Mouse (Mus musculus): ENCODE results near the gene Slc9b1. TPM values are rescaled to one million over a fixed set of nuclear protein-coding genes. Genes with fewer than 3 reads are reported as not detected.

The Slc9b1 gene
- 1.2 TPM in 1 of 2 replicates, not detected in the other for total RNA-seq (2021)
- long read RNA-seq = 0 reads

GRCm38 (mm10) chr3:135347739-135348264, at the start of gene Slc9b1:
Gene Slc9b1 (plus strand): TSS chr3:135348029.
- DNase-seq = no peak

DNA sequence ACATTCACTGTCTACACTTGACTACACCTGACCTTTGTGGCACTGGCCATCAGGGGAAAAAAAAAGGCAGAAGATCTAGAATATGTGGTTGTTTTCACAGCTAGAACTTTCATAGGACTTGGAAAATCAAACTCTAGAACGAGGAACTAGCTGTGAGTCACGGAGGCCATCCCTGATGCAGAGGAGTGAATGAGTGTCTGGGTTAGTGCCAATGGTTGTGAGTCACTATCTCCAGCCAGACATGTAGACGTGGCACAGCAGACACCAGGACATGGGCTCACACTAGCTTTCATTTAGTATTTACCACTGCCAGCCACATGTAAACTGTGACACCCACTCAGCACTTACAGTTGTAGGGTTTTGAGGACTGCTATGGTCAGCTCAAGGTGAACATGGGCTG, 49.3 kb upstream of the Slc9b1 start:
- DNase-seq = peak; percentile 69

- DNase-seq = no peak
Observed at GRCm38 (mm10) chr3:135300081-135300480, 47.7 kb upstream of the Slc9b1 start.

DNA sequence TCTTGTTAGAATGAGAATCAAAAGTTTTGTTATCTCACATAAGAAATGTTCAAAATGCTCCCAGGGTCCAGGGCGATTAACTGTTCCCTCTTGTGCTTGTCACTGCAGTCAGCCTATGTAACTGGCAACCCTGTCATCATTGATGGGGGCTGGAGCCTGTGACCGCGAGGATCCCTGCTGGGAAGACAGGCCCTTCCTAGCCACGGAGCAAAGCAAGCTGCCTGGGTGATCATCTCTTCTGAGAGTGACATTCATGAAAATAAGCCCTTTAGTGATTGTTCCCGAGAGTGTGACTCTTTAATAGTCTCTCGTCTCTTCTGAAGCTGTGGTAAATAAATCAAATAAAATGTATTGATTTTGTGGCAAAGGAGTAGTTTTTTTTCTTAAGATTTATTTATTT, 43.8 kb upstream of the Slc9b1 start:
- DNase-seq = no peak

GRCm38 (mm10) chr3:135304566-135304965, 43.3 kb upstream of the Slc9b1 start:
- no peak for DNase-seq

GRCm38 (mm10) chr3:135307411-135308259, 40.2 kb upstream of the Slc9b1 start, which contains the start of gene Slc9b2:
Gene Slc9b2 (plus strand): TSS chr3:135307700.
- peak; percentile 29 for DNase-seq

DNA sequence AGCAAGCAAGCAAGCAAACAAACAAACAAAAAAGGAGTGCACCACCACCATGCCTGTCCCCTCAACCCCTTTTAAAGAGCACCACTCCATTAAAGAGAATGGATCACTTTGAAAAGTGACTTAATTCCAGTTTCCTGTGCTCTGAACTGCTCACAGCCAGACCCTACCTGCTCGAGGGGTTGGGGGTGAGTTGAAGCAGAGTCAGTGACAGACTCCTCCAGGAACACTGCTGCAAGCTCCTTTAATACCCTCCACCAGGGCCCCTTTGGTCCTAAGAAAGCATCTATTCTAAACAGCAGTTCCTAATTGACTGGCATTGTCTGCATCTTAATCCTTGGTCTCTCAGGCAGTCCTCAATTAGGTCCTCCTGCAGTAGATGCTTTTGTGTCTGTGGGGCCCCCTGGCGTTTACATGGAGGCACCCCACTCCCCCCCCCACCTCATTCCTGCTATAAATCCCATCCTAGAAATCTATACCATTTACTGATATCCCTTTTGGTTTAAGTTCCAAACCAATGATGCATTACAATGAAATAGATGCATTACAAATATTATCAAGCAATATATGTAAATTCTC, 34.8 kb upstream of the Slc9b1 start:
- DNase-seq = no peak

DNA sequence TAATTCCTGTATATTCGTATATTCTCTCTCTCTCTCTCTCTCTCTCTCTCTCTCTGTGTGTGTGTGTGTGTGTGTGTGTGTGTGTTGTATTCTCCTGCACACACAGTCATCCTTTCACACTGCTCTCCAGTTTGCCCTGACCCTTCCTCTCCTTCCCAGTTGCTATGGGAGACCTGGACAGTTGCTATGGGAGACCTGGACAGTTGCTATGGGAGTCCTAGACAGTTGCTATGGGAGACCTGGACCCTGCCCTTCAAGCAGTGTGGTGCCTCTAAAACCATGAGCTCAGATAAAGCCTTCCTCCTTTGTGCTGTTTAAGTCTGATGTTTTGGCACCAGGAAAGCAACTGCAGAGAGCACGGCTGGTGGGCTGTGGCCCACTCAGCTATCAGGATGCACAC, 34.1 kb upstream of the Slc9b1 start:
- no peak for DNase-seq

DNA sequence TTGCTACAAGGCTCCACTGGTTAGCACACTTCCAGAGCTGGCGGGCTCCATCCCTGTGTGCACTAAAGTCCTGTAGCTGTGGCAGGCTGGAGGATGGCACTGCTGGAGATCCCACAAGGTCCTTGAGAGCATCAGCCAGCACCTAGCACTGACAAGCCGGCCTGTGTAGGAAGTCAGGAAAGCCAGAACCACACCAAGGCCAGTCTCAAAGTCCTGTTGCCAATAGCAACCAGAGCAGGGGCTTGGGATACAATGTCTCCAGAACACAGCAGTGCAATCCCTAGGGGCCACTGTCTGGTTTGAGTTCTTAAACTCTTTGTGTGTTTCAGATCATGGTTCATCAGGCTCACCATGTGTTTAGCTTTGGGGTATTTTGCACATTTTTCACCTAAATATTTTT, 33.0 kb upstream of the Slc9b1 start:
- no peak for DNase-seq

DNA sequence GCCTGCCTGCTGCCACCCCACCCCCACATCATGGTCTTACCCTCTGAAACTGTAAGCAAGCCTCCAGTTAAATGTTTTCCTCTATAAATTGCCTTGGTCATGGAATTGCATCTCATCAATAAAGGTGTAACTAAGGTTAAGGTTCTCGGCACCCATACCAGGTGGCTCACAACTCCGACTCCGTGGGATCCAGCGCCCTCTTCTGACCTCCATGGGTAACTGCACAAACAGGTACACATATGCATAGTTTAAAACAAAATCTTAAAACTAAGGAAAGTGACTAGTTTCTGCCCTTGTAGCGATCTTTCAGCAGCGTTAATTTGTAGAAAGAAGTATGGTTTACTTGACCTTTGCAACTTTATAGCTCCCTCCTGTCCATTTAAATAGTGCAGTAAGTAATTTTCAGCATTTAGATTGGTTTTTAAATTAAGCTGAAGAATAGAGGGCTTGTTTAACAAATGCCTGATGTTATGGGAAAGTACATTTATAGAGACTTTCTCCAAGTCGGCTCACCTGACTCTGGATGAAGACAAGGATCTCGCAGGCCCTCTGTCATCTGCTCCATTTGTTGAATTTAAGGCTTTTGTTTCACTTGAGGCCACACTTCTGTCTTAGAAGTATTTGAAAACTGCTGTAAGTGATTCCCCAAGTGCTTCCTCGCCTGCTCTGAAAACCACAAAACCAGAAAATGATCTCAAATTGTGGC, 32.0 kb upstream of the Slc9b1 start:
- no peak for DNase-seq

- DNase-seq = no peak
Observed at GRCm38 (mm10) chr3:135318331-135318730, 29.5 kb upstream of the Slc9b1 start.

GRCm38 (mm10) chr3:135324354-135324753, 23.5 kb upstream of the Slc9b1 start:
- DNase-seq = no peak

- DNase-seq = no peak
Observed at GRCm38 (mm10) chr3:135327176-135327575, 20.7 kb upstream of the Slc9b1 start.

GRCm38 (mm10) chr3:135327601-135328000, 20.2 kb upstream of the Slc9b1 start:
- no peak for DNase-seq

DNA sequence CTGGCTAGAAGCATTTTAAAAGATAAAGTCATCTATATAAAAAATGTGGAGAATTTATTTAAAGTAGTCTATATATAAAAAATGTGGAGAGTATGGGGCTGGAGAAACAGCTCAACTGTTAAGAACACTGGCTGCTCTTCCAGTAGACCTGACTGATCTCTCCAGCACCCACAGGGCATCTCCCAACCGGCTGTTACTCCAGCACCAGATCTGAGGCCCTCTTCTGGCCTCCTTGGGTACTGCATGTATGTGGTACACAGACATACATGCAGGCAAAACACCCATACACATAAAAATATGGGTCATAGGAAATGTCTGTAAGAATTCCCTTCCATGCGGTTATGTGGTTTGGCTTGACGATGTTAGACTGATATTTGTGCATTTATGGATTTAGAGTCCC, 19.3 kb upstream of the Slc9b1 start:
- DNase-seq = peak; percentile 60

GRCm38 (mm10) chr3:135332691-135333090, 15.1 kb upstream of the Slc9b1 start:
- no peak for DNase-seq

DNA sequence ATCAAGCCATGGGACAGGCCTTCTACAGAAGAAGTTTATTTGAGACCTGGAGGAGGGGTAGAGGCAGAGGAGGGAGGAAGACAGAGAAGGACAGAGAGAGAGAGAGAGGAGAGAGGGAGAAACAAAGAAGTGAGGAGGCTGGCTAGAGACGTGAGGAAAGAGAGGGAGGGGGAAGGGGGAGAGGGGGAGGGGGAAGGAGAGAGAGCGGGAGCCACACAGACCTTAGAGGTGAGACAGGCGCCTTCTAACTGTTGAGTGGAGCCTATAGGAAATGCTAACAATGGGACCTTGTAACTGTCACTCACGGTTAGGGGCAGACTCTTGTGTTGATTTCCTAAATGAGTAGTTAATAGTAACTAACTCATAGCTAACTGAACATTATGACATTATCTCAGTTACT, 14.1 kb upstream of the Slc9b1 start:
- DNase-seq = no peak

DNA sequence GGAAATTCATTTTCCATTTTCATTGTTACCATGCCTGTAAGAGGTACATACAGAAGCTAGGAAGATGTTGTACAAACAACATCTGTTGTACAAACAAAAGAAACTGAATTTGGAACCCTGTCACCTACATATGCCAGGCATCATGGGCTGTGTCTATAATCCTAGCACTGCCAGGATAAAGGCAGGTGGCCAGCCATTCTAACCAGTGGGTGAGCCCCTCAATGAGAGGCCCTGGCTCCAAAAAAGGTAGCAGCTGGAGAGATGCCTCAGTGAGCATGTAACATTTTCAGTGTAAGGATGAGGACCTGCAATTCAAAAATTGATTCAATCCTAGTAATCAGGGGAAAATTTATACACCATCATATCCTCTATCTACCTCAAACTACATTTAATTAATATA, 1.2 kb downstream of the Slc9b1 start:
- DNase-seq = no peak

- DNase-seq = no peak
Observed at GRCm38 (mm10) chr3:135351857-135352256, 4.0 kb downstream of the Slc9b1 start.

GRCm38 (mm10) chr3:135357394-135357793, 9.6 kb downstream of the Slc9b1 start:
- DNase-seq = no peak

DNA sequence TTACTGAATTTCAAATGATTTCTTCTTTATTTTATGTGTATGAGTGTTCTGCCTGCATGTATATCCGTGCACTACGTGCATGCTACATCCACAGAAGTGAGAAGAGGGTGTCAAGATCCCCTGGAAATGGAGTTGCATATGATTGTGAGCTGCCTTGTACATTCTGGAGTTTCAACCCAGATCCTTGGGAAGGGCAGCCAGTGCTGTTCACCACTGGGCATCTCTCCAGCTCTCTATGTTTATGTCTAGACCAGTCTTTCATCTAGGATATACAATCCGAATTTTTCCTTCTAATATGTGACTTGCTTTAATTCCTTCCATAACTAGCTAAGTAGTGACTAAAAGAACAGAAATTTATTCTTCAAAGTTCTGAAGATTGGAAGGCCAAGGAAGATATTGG, 28.0 kb downstream of the Slc9b1 start:
- DNase-seq = no peak

DNA sequence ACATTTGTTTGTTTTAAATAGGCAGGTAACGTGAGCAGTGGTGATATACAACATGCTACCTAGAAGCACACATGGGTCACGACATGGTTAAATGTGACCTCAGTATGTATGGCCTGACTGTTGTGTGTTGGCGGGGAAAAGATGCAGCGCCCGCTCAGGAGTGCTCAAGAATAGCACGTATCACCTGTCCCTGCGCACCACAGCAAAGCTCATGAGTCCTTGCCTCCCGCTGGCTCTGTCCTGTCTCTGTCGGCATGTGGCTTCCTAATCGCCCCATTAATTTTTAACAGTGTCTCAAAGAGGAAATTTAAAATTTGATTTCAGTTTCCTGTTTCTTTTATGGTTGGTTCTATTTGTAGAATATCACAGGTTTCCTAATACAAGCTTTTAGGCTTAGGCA, 29.6 kb downstream of the Slc9b1 start:
- DNase-seq = no peak

- no peak for DNase-seq
Observed at GRCm38 (mm10) chr3:135379868-135380267, 32.0 kb downstream of the Slc9b1 start.
